Mouse (Mus musculus) MEL (cell line): ENCODE data around the gene Mrps18a. TPM values are rescaled to one million over a fixed set of nuclear protein-coding genes. Genes with fewer than 3 reads are reported as not detected.
A peak's percentile ranks its signal among the peaks of the same experiment; 100 is the strongest.

Source experiments
- DNase-seq: peaks from one replicate; pipeline ENCODE4 v3.0.0; 2011; ENCODE audit warnings: low read depth, low spot score
- H3K27ac ChIP-seq: 2 replicates; pipeline ENCODE4 v1.5.1; 2012; ENCODE audit warnings: low read depth, mild to moderate bottlenecking, control low read depth, low read length, moderate library complexity; ENCODE audit not compliant: control insufficient read depth
- H3K27me3 ChIP-seq, 2 experiments: fragments of 150-350 bp in 1 of 2; sonication (generic) in 1 of 2; 2 replicates each; pipeline ENCODE4 v1.6.1; 2012; ENCODE audit warnings: low read length in 2 of 2, mild to moderate bottlenecking in 2 of 2, improper control_type of control experiment in 1 of 2, moderate library complexity in 1 of 2; ENCODE audit not compliant: insufficient read depth in 2 of 2, control insufficient read depth in 1 of 2
- H3K36me3 ChIP-seq, 2 experiments: 2 replicates each; pipeline ENCODE4 v1.6.1; 2012 to 2014; ENCODE audit warnings: low read length in 2 of 2, improper control_type of control experiment in 1 of 2, inconsistent platforms in 1 of 2, mild to moderate bottlenecking in 1 of 2; ENCODE audit not compliant: insufficient read depth in 2 of 2, control insufficient read depth in 1 of 2
- H3K4me1 ChIP-seq, 2 experiments: fragments of 150-350 bp in 1 of 2; sonication (generic) in 1 of 2; 2 replicates each; pipeline ENCODE4 v1.6.1; 2012; ENCODE audit warnings: low read length in 2 of 2, improper control_type of control experiment in 1 of 2, mild to moderate bottlenecking in 1 of 2; ENCODE audit not compliant: insufficient read depth in 2 of 2, control insufficient read depth in 1 of 2
- H3K4me3 ChIP-seq, 2 experiments: fragments of 150-350 bp in 1 of 2; sonication (generic) in 1 of 2; 2 replicates each; pipeline ENCODE4 v1.5.1; 2012; ENCODE audit warnings: low read depth in 2 of 2, low read length in 2 of 2, mild to moderate bottlenecking in 2 of 2, moderate library complexity in 2 of 2, control low read depth in 1 of 2, improper control_type of control experiment in 1 of 2; ENCODE audit not compliant: control insufficient read depth in 1 of 2, insufficient read depth in 1 of 2
- H3K79me2 ChIP-seq: 2 replicates; pipeline ENCODE4 v1.6.1; 2012; ENCODE audit warnings: mild to moderate bottlenecking, low read length, moderate library complexity; ENCODE audit not compliant: control insufficient read depth, poor library complexity, insufficient read depth
- H3K9ac ChIP-seq: 2 replicates; pipeline ENCODE4 v1.6.1; 2012; ENCODE audit warnings: low read depth, mild to moderate bottlenecking, control low read depth, low read length, moderate library complexity; ENCODE audit not compliant: control insufficient read depth, poor library complexity, severe bottlenecking
- H3K9me3 ChIP-seq: fragments of 150-350 bp; sonication (generic); replicated peaks from 2 replicates; pipeline ENCODE4 v1.6.1; 2012; ENCODE audit warnings: mild to moderate bottlenecking, low read length, improper control_type of control experiment, moderate library complexity; ENCODE audit not compliant: insufficient read depth
- CHD1 ChIP-seq: IDR thresholded peaks from 2 replicates; pipeline ENCODE4 v1.6.1; 2012; ENCODE audit warnings: low read depth, mild to moderate bottlenecking, inconsistent platforms, low read length, improper control_type of control experiment
- CTCF ChIP-seq, 3 experiments: IDR thresholded peaks in 2 of 3; conservative IDR thresholded peaks in 1 of 3; 2 replicates each; pipeline ENCODE4 v1.5.1; 2011 to 2012; ENCODE audit warnings: low read length in 3 of 3, low read depth in 2 of 3, mild to moderate bottlenecking in 2 of 3, improper control_type of control experiment in 1 of 3, inconsistent platforms in 1 of 3, mixed read lengths in 1 of 3, moderate library complexity in 1 of 3; ENCODE audit not compliant: control insufficient read depth in 1 of 3, insufficient read depth in 1 of 3, poor library complexity in 1 of 3, severe bottlenecking in 1 of 3
- E2F4 ChIP-seq: IDR thresholded peaks from 2 replicates; pipeline ENCODE4 v1.6.1; 2011; ENCODE audit warnings: low read depth, low read length, improper control_type of control experiment, borderline replicate concordance
- ELF1 ChIP-seq: IDR thresholded peaks from 2 replicates; pipeline ENCODE4 v1.6.1; 2014; ENCODE audit warnings: low read depth, mild to moderate bottlenecking, inconsistent platforms, low read length, improper control_type of control experiment, moderate library complexity
- ETS1 ChIP-seq: IDR thresholded peaks from 2 replicates; pipeline ENCODE4 v1.6.1; 2012; ENCODE audit warnings: low read depth, mild to moderate bottlenecking, inconsistent platforms, low read length, improper control_type of control experiment, moderate library complexity
- GABPA ChIP-seq: IDR thresholded peaks from 2 replicates; pipeline ENCODE4 v1.6.1; 2012; ENCODE audit warnings: low read depth, mild to moderate bottlenecking, inconsistent platforms, low read length, improper control_type of control experiment, moderate library complexity
- GATA1 ChIP-seq: IDR thresholded peaks from 2 replicates; pipeline ENCODE4 v1.6.1; 2011; ENCODE audit warnings: low read depth, low read length, improper control_type of control experiment
- HCFC1 ChIP-seq: IDR thresholded peaks from 2 replicates; pipeline ENCODE4 v1.6.1; 2012; ENCODE audit warnings: low read depth, mild to moderate bottlenecking, inconsistent platforms, low read length, improper control_type of control experiment, moderate library complexity
- JUND ChIP-seq: IDR thresholded peaks from 2 replicates; pipeline ENCODE4 v1.6.1; 2011; ENCODE audit warnings: low read depth, mild to moderate bottlenecking, improper control_type of control experiment, low read length
- KAT2A ChIP-seq: conservative IDR thresholded peaks from 2 replicates; pipeline ENCODE4 v1.6.1; 2012; ENCODE audit warnings: low read depth, low read length, improper control_type of control experiment, inconsistent platforms
- MAFK ChIP-seq: IDR thresholded peaks from 2 replicates; pipeline ENCODE4 v1.6.1; 2011; ENCODE audit warnings: low read depth, mild to moderate bottlenecking, low read length, improper control_type of control experiment, borderline replicate concordance
- MAX ChIP-seq: IDR thresholded peaks from 2 replicates; pipeline ENCODE4 v1.6.1; 2011; ENCODE audit warnings: low read length, improper control_type of control experiment
- MAZ ChIP-seq: IDR thresholded peaks from 2 replicates; pipeline ENCODE4 v1.6.1; 2012; ENCODE audit warnings: low read depth, mild to moderate bottlenecking, inconsistent platforms, low read length, improper control_type of control experiment
- MXI1 ChIP-seq: IDR thresholded peaks from 2 replicates; pipeline ENCODE4 v1.6.1; 2011; ENCODE audit warnings: mild to moderate bottlenecking, low read depth, low read length, improper control_type of control experiment
- MYB ChIP-seq: IDR thresholded peaks from 2 replicates; pipeline ENCODE4 v1.6.1; 2011; ENCODE audit warnings: mild to moderate bottlenecking, low read depth, low read length, improper control_type of control experiment
- MYC ChIP-seq: IDR thresholded peaks from 2 replicates; pipeline ENCODE4 v1.6.1; 2011; ENCODE audit warnings: low read depth, mild to moderate bottlenecking, low read length, improper control_type of control experiment, moderate library complexity
- NELFE ChIP-seq: IDR thresholded peaks from 2 replicates; pipeline ENCODE4 v1.6.1; 2011; ENCODE audit warnings: low read depth, low read length, improper control_type of control experiment
- NRF1 ChIP-seq: IDR thresholded peaks from 2 replicates; pipeline ENCODE4 v1.6.1; 2014; ENCODE audit warnings: low read depth, mild to moderate bottlenecking, inconsistent platforms, low read length, improper control_type of control experiment, moderate library complexity; ENCODE audit not compliant: poor library complexity, insufficient read depth, severe bottlenecking
- POLR2A ChIP-seq, 2 experiments: IDR thresholded peaks; 2 replicates each; pipeline ENCODE4 v1.6.1; 2011 to 2012; ENCODE audit warnings: low read length in 2 of 2, mild to moderate bottlenecking in 2 of 2, control low read depth in 1 of 2, improper control_type of control experiment in 1 of 2, low read depth in 1 of 2, moderate library complexity in 1 of 2; ENCODE audit not compliant: control insufficient read depth in 1 of 2, insufficient read depth in 1 of 2, poor library complexity in 1 of 2
- POLR2AphosphoS2 ChIP-seq: IDR thresholded peaks from 2 replicates; pipeline ENCODE4 v1.6.1; 2011; ENCODE audit warnings: low read length, improper control_type of control experiment
- POLR2AphosphoS5 ChIP-seq: IDR thresholded peaks from 2 replicates; pipeline ENCODE4 v1.6.1; 2012; ENCODE audit warnings: low read depth, borderline replicate concordance, mild to moderate bottlenecking, inconsistent platforms, low read length, moderate library complexity, mixed read lengths
- RAD21 ChIP-seq: IDR thresholded peaks from 2 replicates; pipeline ENCODE4 v1.6.1; 2011; ENCODE audit warnings: mild to moderate bottlenecking, low read depth, low read length, improper control_type of control experiment
- RCOR1 ChIP-seq: IDR thresholded peaks from 2 replicates; pipeline ENCODE4 v1.6.1; 2012; ENCODE audit warnings: low read depth, mild to moderate bottlenecking, inconsistent platforms, low read length, improper control_type of control experiment
- SIN3A ChIP-seq: IDR thresholded peaks from 2 replicates; pipeline ENCODE4 v1.6.1; 2012; ENCODE audit warnings: low read length, improper control_type of control experiment, inconsistent platforms
- SMC3 ChIP-seq: IDR thresholded peaks from 2 replicates; pipeline ENCODE4 v1.6.1; 2011; ENCODE audit warnings: low read depth, low read length, improper control_type of control experiment
- TBP ChIP-seq: IDR thresholded peaks from 2 replicates; pipeline ENCODE4 v1.8.0; 2011; ENCODE audit warnings: low read depth, low read length, improper control_type of control experiment
- USF1 ChIP-seq: IDR thresholded peaks from 2 replicates; pipeline ENCODE4 v1.6.1; 2014; ENCODE audit warnings: low read depth, mild to moderate bottlenecking, inconsistent platforms, low read length, improper control_type of control experiment, moderate library complexity
- ZC3H11A ChIP-seq: IDR thresholded peaks from 2 replicates; pipeline ENCODE4 v1.6.1; 2012; ENCODE audit warnings: low read depth, mild to moderate bottlenecking, inconsistent platforms, low read length, improper control_type of control experiment
- ZKSCAN1 ChIP-seq: IDR thresholded peaks from 2 replicates; pipeline ENCODE4 v1.6.1; 2012; ENCODE audit warnings: low read depth, mild to moderate bottlenecking, inconsistent platforms, low read length, improper control_type of control experiment, moderate library complexity
- ZMIZ1 ChIP-seq: IDR thresholded peaks from 2 replicates; pipeline ENCODE4 v1.6.1; 2012; ENCODE audit warnings: low read depth, mild to moderate bottlenecking, inconsistent platforms, low read length, improper control_type of control experiment, moderate library complexity
- ZNF384 ChIP-seq: IDR thresholded peaks from 2 replicates; pipeline ENCODE4 v1.6.1; 2012; ENCODE audit warnings: low read depth, mild to moderate bottlenecking, inconsistent platforms, low read length, improper control_type of control experiment
- polyA plus RNA-seq, 2 experiments: library from polyadenylated mRNA; stranded (reverse) in 1 of 2; unstranded in 1 of 2; fragments of >175 nt in 1 of 2; fragments of >200 nt in 1 of 2; gene quantifications; 2 replicates each; pipeline versions ENCODE4 v1.2.1 to v1.2.4; 2012; ENCODE audit warnings: low replicate concordance in 2 of 2, low read depth in 1 of 2; ENCODE audit not compliant: insufficient read length in 2 of 2, insufficient read depth in 1 of 2, missing spikeins in 1 of 2
- total RNA-seq: library from RNA; depleted of rRNA; stranded (reverse); fragments of 300-350 nt; gene quantifications from 2 replicates; pipeline ENCODE4 v1.2.3, GENCODE M21; 2012

Mrps18a gene
- total and polyA plus RNA-seq, 3 experiments: 159 to 181 TPM; not detected in 1

DNA sequence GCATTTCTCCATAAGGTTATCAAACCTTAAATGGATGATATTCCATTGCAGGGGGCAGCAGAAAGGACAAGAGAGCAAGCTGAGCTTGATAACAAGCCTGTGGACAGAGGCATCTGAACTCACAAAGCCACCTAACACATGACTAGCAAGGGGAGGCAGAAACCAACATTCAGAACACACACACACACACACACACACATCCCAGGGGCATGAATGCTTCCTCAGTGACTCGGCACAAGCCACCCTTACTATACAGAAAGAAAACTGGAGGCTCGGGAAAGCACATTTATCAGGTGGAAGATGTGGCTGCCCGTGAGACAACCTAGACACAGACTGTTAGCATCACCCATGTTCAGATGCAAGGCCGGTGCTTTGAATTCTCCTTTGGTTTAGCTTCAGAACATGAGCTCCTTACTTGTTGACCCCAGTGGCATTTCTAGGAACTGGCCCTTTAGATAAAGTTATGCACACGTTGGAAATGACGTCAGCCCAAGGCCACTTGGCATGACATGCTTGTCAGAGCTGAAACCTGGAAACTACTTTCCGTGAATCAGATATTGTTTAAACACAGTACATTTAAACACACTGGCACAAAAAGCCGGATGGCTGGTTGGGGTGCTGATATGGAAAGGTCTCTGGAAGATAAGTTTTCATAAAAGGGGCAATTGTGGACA lies 27.9 kb downstream of the Mrps18a start:
- peaks cover 15 to 19% of the 10 kb centered on the region in 2 experiments for H3K4me1 ChIP-seq
- H3K27me3 ChIP-seq: no peaks in the 10 kb centered on the region
- H3K27ac ChIP-seq: no peak overlapping the region
- no peak overlapping the region for H3K9ac ChIP-seq
- H3K79me2 ChIP-seq: no peaks in the 10 kb centered on the region
- DNase-seq: peak; percentile 45
- H3K4me3 ChIP-seq: no peak overlapping the region
- no peaks in the 10 kb centered on the region for H3K9me3 ChIP-seq
- H3K36me3 ChIP-seq: peaks cover 0 to 16% of the 10 kb centered on the region in 2 experiments; a peak in 2 of 4 replicates
- TF ChIP-seq ETS1 (peak; percentile 48; the same call in 1 of the 2 replicates), GABPA (no peak), MXI1 (0 out of 2 replicates have a peak, but pooled peaks have one; percentile 36)

DNA sequence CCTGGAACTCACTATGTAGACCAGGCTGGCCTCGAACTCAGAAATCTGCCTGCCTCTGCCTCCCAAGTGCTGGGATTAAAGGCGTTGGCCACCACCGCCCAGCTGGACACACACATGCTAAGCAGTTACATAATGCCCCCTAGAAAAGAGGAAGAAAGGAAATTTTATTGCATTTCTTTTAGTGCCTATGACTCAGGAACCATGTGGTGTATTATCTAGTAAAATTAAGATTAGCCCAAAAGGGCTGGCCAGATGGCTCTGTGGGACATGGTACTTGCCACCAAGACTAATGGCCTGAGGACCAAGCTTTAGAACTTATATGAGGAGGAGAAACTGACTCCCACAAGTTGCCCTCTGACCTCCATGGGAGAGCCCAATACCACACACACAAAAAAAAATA lies 29.1 kb downstream of the Mrps18a start:
- H3K27ac ChIP-seq: peak overlapping the region; percentile 5; the same call in 1 of the 2 replicates
- peak; percentile 58 for DNase-seq
- H3K9ac ChIP-seq: no peak overlapping the region
- no peak for TF ChIP-seq GABPA
- 0 out of 2 replicates have a peak, but pooled peaks have one; percentile 13 for TF ChIP-seq RCOR1
- peak; percentile 42; the same call in 1 of the 2 replicates for TF ChIP-seq MXI1
- TF ChIP-seq ZNF384: no peak
- no peak for TF ChIP-seq MYB
- TF ChIP-seq NELFE: no peak
- no peak for TF ChIP-seq RAD21
- TF ChIP-seq KAT2A: no peak
- no peak for TF ChIP-seq POLR2AphosphoS2
- no peak for TF ChIP-seq SMC3
- no peak for TF ChIP-seq ZKSCAN1
- peak; percentile 69 for TF ChIP-seq GATA1
- TF ChIP-seq POLR2AphosphoS5: no peak
- TF ChIP-seq TBP: no peak
- TF ChIP-seq NRF1: no peak
- peak; percentile 63; the same call in 1 of the 2 replicates for TF ChIP-seq JUND
- TF ChIP-seq E2F4: no peak
- peak; percentile 28; the same call in 1 of the 2 replicates for TF ChIP-seq SIN3A
- TF ChIP-seq CHD1: no peak
- no peak for TF ChIP-seq HCFC1
- TF ChIP-seq MAZ: no peak
- TF ChIP-seq USF1: peak; percentile 63
- TF ChIP-seq CTCF (IDR thresholded peaks at IDR 0.05 in 2 of 3, conservative IDR thresholded peaks at IDR 0.05 in 1 of 3; ENCODE audit: control insufficient read depth in 1 of 3, insufficient read depth in 1 of 3, low read depth in 2 of 3, low read length in 3 of 3, poor library complexity in 1 of 3, severe bottlenecking in 1 of 3): no peak
- no peak for TF ChIP-seq ELF1
- peak; percentile 85; the same call in 1 of the 2 replicates for TF ChIP-seq MYC
- TF ChIP-seq ZMIZ1: no peak
- peak; percentile 96 for TF ChIP-seq ETS1
- TF ChIP-seq MAX: peak; percentile 69; the same call in 1 of the 2 replicates
- no peak for TF ChIP-seq ZC3H11A
- no peak for TF ChIP-seq POLR2A (IDR thresholded peaks at IDR 0.05; ENCODE audit: control insufficient read depth in 1 of 2, insufficient read depth in 1 of 2, low read depth in 1 of 2, low read length in 2 of 2, poor library complexity in 1 of 2)
- TF ChIP-seq MAFK: no peak

More for the DNA sequence above, 29.1 kb downstream of the Mrps18a start:
- Histone ChIP-seq H3K36me3 (peaks cover 0 to 18% of the 10 kb centered on the region in 2 experiments; a peak in 2 of 4 replicates), H3K4me1 (peaks cover 15 to 23% of the 10 kb centered on the region in 2 experiments), H3K27me3 (no peaks in the 10 kb centered on the region), H3K9me3 (no peaks in the 10 kb centered on the region), H3K79me2 (no peaks in the 10 kb centered on the region), H3K4me3 (no peak overlapping the region)
